Mouse (Mus musculus) ES-Bruce4 (cell line): Measurements from ENCODE around the gene Rapgef1. TPM values are rescaled to one million over a fixed set of nuclear protein-coding genes. Genes with fewer than 3 reads are reported as not detected.

Experiments
- H3K27ac ChIP-seq: 2 replicates; pipeline ENCODE4 v1.5.1; 2012; ENCODE audit warnings: low read length, inconsistent platforms; ENCODE audit not compliant: insufficient read depth
- H3K27me3 ChIP-seq: 2 replicates; pipeline ENCODE4 v1.6.1; 2012; ENCODE audit warnings: mild to moderate bottlenecking, low read length, inconsistent platforms; ENCODE audit not compliant: control insufficient read depth, poor library complexity, insufficient read depth, severe bottlenecking
- H3K36me3 ChIP-seq: 2 replicates; pipeline ENCODE4 v1.6.1; 2012; ENCODE audit warnings: inconsistent platforms, mild to moderate bottlenecking, low read length, moderate library complexity; ENCODE audit not compliant: control insufficient read depth, poor library complexity, insufficient read depth, severe bottlenecking
- H3K4me1 ChIP-seq: one replicate; pipeline ENCODE4 v1.8.1; 2011; ENCODE audit warnings: low read length; ENCODE audit not compliant: control insufficient read depth, insufficient read depth
- H3K4me3 ChIP-seq: 2 replicates; pipeline ENCODE4 v1.5.1; 2011; ENCODE audit warnings: low read depth, mild to moderate bottlenecking, low read length
- H3K9ac ChIP-seq: 2 replicates; pipeline ENCODE4 v1.6.1; 2012; ENCODE audit warnings: low read depth, mild to moderate bottlenecking, inconsistent platforms; ENCODE audit not compliant: poor library complexity, severe bottlenecking
- H3K9me3 ChIP-seq: replicated peaks from 2 replicates; pipeline ENCODE4 v1.6.1; 2012; ENCODE audit warnings: mild to moderate bottlenecking, low read length, inconsistent platforms; ENCODE audit not compliant: control insufficient read depth, poor library complexity, insufficient read depth, severe bottlenecking
- CTCF ChIP-seq: IDR thresholded peaks from one replicate; pipeline ENCODE4 v1.8.1; 2011; ENCODE audit warnings: low read depth, low read length
- EP300 ChIP-seq: IDR thresholded peaks from 2 replicates; pipeline ENCODE4 v1.6.1; 2011; ENCODE audit warnings: low read depth, low read length; ENCODE audit not compliant: insufficient read depth
- POLR2A ChIP-seq: IDR thresholded peaks from one replicate; pipeline ENCODE4 v1.8.1; 2011; ENCODE audit warnings: low read length; ENCODE audit not compliant: insufficient read depth
- polyA plus RNA-seq: library from polyadenylated mRNA; stranded (reverse); fragments of >200 nt; gene quantifications from 2 replicates; pipeline ENCODE4 v1.2.4, GENCODE M21; 2011; ENCODE audit warnings: low read depth; ENCODE audit not compliant: missing spikeins, insufficient read depth, insufficient read length

The Rapgef1 gene
- polyA plus RNA-seq, 1 experiment: 37.0 TPM

DNA sequence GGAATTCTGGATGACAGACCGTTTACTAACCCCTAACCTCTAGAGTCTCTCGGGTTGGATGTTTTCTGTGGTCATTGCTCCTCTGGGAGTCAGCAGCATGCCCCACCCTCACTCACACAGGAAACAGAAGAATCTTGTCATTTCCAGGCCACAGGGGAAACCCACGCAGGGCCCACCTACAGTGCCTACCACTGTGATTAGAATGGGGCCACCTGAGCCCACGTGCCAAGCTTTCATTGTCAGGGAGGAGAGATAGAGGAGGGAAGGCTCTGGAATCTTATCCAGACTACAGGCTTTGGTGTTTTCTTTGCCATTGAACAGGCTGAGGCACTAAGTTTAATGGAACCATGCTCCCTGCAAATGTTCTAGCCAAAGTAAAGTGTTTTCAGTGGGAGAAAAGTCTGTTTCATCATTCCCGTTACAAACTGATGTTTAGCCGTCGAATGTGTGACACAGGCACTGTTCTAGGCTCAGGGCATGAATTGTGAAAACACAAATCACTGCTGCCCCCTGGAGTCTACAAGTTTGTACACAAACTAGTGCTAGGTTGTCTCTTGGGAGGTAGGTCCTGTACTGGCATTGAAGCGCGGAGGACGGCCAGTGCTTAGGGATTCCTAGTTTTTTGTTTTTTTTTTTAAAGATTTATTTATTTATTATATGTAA is 30.4 kb downstream of the Rapgef1 start:
- Histone ChIP-seq H3K4me3 (no peak overlapping the region), H3K9ac (no peak overlapping the region), H3K9me3 (no peaks in the 10 kb centered on the region), H3K27ac (no peak overlapping the region), H3K36me3 (no peaks in the 10 kb centered on the region), H3K27me3 (no peaks in the 10 kb centered on the region), H3K4me1 (peaks cover 4% of the 10 kb centered on the region)
- TF ChIP-seq EP300 (no peak), CTCF (no peak), POLR2A (no peak)

- Histone ChIP-seq H3K4me3 (no peak overlapping the region), H3K27ac (no peak overlapping the region), H3K9me3 (no peaks in the 10 kb centered on the region), H3K36me3 (no peaks in the 10 kb centered on the region), H3K9ac (no peak overlapping the region), H3K4me1 (peaks cover 2% of the 10 kb centered on the region), H3K27me3 (no peaks in the 10 kb centered on the region)
- TF ChIP-seq CTCF: no peak
- no peak for TF ChIP-seq POLR2A
- TF ChIP-seq EP300: no peak
These were observed 32.4 kb downstream of the Rapgef1 start for GRCm38 (mm10) chr2:29651876-29652275.

DNA sequence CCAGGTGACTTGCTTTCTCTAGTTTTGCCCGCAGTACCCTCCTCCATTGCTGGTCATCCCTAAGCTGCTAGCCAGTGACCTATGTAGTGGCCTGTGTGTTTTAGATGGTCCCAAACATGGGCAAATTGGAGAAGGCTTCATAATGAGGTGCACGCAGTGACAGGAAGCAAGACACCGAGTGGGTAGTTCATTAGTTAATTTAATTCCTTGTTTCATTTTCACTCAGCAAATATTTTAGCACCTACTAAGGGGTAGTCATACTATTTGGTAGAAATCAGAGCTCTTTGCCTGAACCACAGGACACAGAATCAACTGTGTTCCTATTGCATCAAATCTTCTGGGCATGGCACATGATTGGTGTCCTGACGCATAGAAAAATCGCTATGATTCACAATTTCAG is 35.9 kb downstream of the Rapgef1 start:
- Histone ChIP-seq H3K4me1 (peaks cover 2% of the 10 kb centered on the region), H3K27ac (no peak overlapping the region), H3K36me3 (no peaks in the 10 kb centered on the region), H3K4me3 (no peak overlapping the region), H3K9ac (no peak overlapping the region), H3K9me3 (no peaks in the 10 kb centered on the region), H3K27me3 (no peaks in the 10 kb centered on the region)
- no peak for TF ChIP-seq EP300
- no peak for TF ChIP-seq CTCF
- TF ChIP-seq POLR2A: no peak

DNA sequence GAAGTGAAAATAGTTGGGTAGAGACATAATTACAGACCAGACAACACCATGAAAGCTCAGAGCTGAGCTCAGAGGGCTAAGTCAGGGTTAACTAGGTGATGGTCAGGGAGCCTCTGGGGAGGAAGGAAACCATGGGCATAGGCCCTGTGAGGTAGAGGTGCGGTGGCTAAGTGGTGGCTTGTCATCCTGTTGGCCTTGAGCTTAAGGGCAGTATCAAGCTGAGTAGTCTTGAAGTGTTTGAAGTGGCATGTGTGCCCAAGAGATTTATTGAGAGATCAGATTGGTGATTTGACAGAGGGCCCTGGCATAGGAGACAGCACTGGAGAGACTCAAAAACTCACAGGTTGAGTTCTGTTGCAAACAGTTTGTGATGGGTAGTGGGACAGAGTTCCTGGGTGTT is 36.6 kb downstream of the Rapgef1 start:
- H3K4me1 ChIP-seq: peaks cover under 1% of the 10 kb centered on the region
- H3K9me3 ChIP-seq: no peaks in the 10 kb centered on the region
- no peaks in the 10 kb centered on the region for H3K36me3 ChIP-seq
- H3K9ac ChIP-seq: no peak overlapping the region
- TF ChIP-seq CTCF (no peak), EP300 (no peak), POLR2A (no peak)
- no peak overlapping the region for H3K4me3 ChIP-seq
- no peaks in the 10 kb centered on the region for H3K27me3 ChIP-seq
- H3K27ac ChIP-seq: no peak overlapping the region

GRCm38 (mm10) chr2:29657089-29657488 is 37.6 kb downstream of the Rapgef1 start:
- Histone ChIP-seq H3K4me3 (no peak overlapping the region), H3K27me3 (no peaks in the 10 kb centered on the region), H3K9ac (no peak overlapping the region), H3K9me3 (no peaks in the 10 kb centered on the region), H3K36me3 (no peaks in the 10 kb centered on the region), H3K4me1 (no peaks in the 10 kb centered on the region), H3K27ac (no peak overlapping the region)
- no peak for TF ChIP-seq CTCF

GRCm38 (mm10) chr2:29661751-29662191 is 42.3 kb downstream of the Rapgef1 start:
- no peak overlapping the region for H3K9ac ChIP-seq
- H3K27ac ChIP-seq: no peak overlapping the region
- H3K27me3 ChIP-seq: no peaks in the 10 kb centered on the region
- H3K36me3 ChIP-seq: no peaks in the 10 kb centered on the region
- no peaks in the 10 kb centered on the region for H3K9me3 ChIP-seq
- peaks cover 9% of the 10 kb centered on the region for H3K4me1 ChIP-seq
- H3K4me3 ChIP-seq: no peak overlapping the region
- TF ChIP-seq CTCF (no peak), EP300 (no peak), POLR2A (no peak)
